Mouse (Mus musculus) kidney, embryonic 14.5 days (tissue): ENCODE results near the gene Insr. TPM values are rescaled to one million over a fixed set of nuclear protein-coding genes. Genes with fewer than 3 reads are reported as not detected.
"Not testable (repeated sequence)": the region's sequence is repeated elsewhere in the genome, so short reads cannot be mapped to it uniquely, and the experiment has no call there.

Experiments used
- ATAC-seq: fragments of 200-750 bp; cut with Nextera tagmentation; 2 replicates; pipeline ENCODE4 v1.8.0; 2017; ENCODE audit warnings: moderate number of reproducible peaks, mild to moderate bottlenecking, moderate TSS enrichment, moderate library complexity; ENCODE audit not compliant: low FRiP score, low TSS enrichment
- H3K27ac ChIP-seq: fragments of 300-500 bp; sonication (generic); 2 replicates; pipeline ENCODE4 v1.5.1; 2014; ENCODE audit warnings: low read depth, mild to moderate bottlenecking, low read length, moderate library complexity, mixed read lengths
- H3K27me3 ChIP-seq: fragments of 300-500 bp; sonication (generic); 2 replicates; pipeline ENCODE4 v1.6.1; 2014; ENCODE audit warnings: mild to moderate bottlenecking, low read length; ENCODE audit not compliant: control insufficient read depth, insufficient read depth
- H3K36me3 ChIP-seq: fragments of 300-500 bp; sonication (generic); 2 replicates; pipeline ENCODE4 v1.6.1; 2014; ENCODE audit warnings: low read length, mixed read lengths; ENCODE audit not compliant: control insufficient read depth, insufficient read depth
- H3K4me1 ChIP-seq: fragments of 300-500 bp; sonication (generic); 2 replicates; pipeline ENCODE4 v1.6.1; 2014; ENCODE audit warnings: low read length, mixed read lengths; ENCODE audit not compliant: control insufficient read depth, insufficient read depth
- H3K4me2 ChIP-seq: fragments of 300-500 bp; sonication (generic); replicated peaks from 2 replicates; pipeline ENCODE4 v1.6.1; 2014; ENCODE audit warnings: low read depth, mild to moderate bottlenecking, low read length
- H3K4me3 ChIP-seq: fragments of 300-500 bp; sonication (generic); 2 replicates; pipeline ENCODE4 v1.5.1; 2014; ENCODE audit warnings: mild to moderate bottlenecking, low read length
- H3K9ac ChIP-seq: fragments of 300-500 bp; sonication (generic); 2 replicates; pipeline ENCODE4 v1.6.1; 2014; ENCODE audit warnings: low read depth, mild to moderate bottlenecking, low read length, moderate library complexity
- H3K9me3 ChIP-seq: fragments of 300-500 bp; sonication (generic); 2 replicates; pipeline ENCODE4 v1.6.1; 2016; ENCODE audit warnings: low read length; ENCODE audit not compliant: control insufficient read depth
- WGBS: fragments of 180-500 bp; shearing (Covaris S2); extraction: QIAGEN DNeasy Blood & Tissue Kit; methylation state at CpG from one replicate; pipeline ENCODE4 v1.1.7; 2014; 5-methylcytosine and 5-hydroxymethylcytosine counted together
- polyA plus RNA-seq: library from polyadenylated mRNA; unstranded; fragments of >200 nt; fragmentation: Nextera tagmentation; extraction: Ambion mirVana; gene quantifications from 2 replicates; pipeline ENCODE4 v1.2.1, GENCODE M21; 2014

Gene Insr
- polyA plus RNA-seq, 1 experiment from 2014 or later, result 40.2 TPM

DNA sequence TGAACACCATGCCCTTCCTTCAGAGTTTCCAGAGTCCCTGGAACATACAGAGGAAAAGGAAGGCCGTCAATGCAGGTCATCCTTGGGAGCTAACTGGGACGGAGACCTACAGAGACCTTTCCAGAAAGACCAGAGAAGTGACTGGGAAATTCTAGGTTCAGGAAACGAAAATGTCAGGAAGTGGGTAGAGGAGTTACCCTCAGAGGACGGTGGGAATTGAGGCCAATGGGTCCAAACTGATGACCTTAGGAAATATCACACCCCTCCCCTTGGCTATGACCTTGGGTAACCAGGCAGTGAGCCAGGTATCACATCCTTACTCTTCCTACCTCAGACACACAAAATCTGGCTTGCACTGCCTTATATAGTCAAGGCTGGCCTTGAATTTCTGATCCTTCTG lies 32.1 kb upstream of the Insr start:
- WGBS, result 80% methylated on average over 4 of the region's 4 CpGs
- Histone ChIP-seq H3K9me3 (no peaks in the 10 kb centered on the region), H3K4me1 (no peaks in the 10 kb centered on the region), H3K27me3 (no peaks in the 10 kb centered on the region), H3K36me3 (no peaks in the 10 kb centered on the region), H3K27ac (no peak overlapping the region), H3K4me3 (no peak overlapping the region), H3K4me2 (no peak overlapping the region), H3K9ac (no peak overlapping the region)
- ATAC-seq, result no peak

DNA sequence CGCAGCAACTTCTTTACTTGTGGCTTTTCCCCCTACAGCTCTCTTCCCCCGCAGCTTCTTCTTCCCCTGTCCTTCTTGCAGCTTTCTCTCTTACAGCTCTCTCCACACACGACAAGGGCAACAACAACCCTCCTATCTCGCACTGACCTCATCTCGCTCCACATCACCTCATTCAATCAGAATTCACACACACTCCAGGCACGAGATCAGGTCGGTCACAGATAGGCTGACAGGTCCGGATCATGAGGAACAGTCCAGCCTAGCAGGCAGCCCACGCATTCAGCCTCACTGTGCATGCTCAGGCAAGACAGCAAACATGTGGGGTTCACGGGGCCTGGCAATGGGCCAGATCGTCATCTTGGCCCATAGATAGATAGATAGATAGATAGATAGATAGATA lies 30.2 kb upstream of the Insr start:
- 88% methylated on average over 11 of the region's 11 CpGs for WGBS
- no peak overlapping the region for H3K9ac ChIP-seq
- H3K4me3 ChIP-seq, result no peak overlapping the region
- H3K4me1 ChIP-seq, result no peaks in the 10 kb centered on the region
- no peak for ATAC-seq
- no peak overlapping the region for H3K27ac ChIP-seq
- no peaks in the 10 kb centered on the region for H3K36me3 ChIP-seq
- H3K4me2 ChIP-seq, result no peak overlapping the region
- peaks cover 3% of the 10 kb centered on the region; the same call in 1 of the 2 replicates for H3K9me3 ChIP-seq
- H3K27me3 ChIP-seq, result no peaks in the 10 kb centered on the region

DNA sequence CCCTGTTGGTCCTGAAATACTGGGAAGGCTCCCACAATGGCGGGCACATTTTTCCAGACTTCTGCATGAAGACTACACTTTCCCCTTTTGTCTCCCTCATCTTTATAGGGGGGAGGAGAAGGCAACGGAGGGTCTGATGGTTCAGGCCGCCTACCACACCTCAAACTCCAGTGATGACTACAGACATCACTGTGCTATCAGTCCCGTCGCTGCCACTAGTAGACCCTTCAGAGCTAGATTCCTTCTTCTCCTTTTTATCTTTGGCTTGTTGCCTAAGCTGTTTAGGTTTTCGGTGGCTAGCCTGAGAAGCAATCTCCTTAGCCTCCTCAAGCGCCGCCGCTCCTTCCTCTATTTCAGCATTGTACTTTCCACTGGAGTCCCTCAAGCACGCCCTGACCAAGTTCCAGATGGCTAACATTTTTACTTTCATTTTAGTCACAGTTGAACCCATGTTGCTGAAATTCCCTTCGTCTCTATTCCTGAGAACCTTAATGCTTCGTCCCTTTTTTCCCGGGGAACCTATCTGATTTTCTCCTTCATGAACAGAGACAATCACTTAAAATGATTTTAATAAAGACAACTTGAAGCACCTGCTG lies 28.9 kb upstream of the Insr start:
- not testable (repeated sequence) for H3K4me3 ChIP-seq, H3K9ac ChIP-seq, H3K27me3 ChIP-seq, H3K4me2 ChIP-seq, H3K4me1 ChIP-seq, H3K27ac ChIP-seq, ATAC-seq, H3K9me3 ChIP-seq, H3K36me3 ChIP-seq
- WGBS, result 90% methylated on average over 13 of the region's 13 CpGs

DNA sequence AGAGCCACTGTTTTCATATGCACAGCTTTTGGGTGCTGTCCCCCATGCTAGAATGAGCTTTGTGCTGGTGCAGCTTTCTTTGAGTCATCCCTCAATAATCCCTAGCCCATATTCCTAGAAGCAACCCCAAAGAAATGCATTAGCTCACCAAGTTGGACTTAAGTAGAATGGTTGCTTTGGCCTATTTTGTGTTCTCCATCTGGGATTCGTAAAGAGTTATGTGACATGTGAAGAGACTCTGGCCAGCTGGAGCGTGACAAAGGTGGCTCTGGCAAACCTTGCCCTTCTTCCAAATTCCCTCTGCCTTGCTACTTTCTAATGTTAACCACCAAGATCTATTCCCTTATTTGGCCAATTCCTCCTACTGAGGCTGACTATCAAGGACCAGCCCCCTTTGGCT lies 22.7 kb upstream of the Insr start:
- Histone ChIP-seq H3K27ac (no peak overlapping the region), H3K9me3 (peaks cover 3% of the 10 kb centered on the region; the same call in 1 of the 2 replicates), H3K9ac (no peak overlapping the region), H3K4me1 (no peaks in the 10 kb centered on the region), H3K4me2 (no peak overlapping the region), H3K4me3 (no peak overlapping the region), H3K36me3 (no peaks in the 10 kb centered on the region), H3K27me3 (no peaks in the 10 kb centered on the region)
- WGBS, result 59% methylated on average over 2 of the region's 2 CpGs
- no peak for ATAC-seq

GRCm38 (mm10) chr8:3299322-3299721 lies 19.9 kb upstream of the Insr start:
- Histone ChIP-seq H3K36me3 (no peaks in the 10 kb centered on the region), H3K4me3 (no peak overlapping the region), H3K4me1 (no peaks in the 10 kb centered on the region), H3K4me2 (no peak overlapping the region), H3K9me3 (no peaks in the 10 kb centered on the region), H3K27ac (no peak overlapping the region), H3K9ac (no peak overlapping the region), H3K27me3 (no peaks in the 10 kb centered on the region)
- ATAC-seq, result no peak
- 63% methylated on average over 5 of the region's 5 CpGs for WGBS

DNA sequence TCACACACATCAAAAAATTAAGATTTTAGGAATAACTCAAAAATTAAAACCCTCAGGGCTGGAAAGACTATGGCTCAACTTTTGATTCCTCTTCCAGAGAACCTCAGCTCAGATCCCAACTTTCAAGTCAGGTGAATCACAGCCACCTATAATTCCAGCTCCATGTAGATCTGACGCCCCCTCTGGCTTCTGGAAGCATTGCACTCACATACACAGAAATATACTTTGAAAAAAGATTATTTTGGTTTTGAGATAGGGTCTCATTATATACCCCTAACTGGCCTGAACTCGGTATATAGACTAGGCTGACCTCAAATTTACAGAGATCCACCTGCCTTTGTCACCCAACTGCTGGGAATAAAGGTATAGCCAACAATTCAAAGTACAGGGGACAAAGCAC lies 6.4 kb upstream of the Insr start:
- ATAC-seq, result no peak
- Histone ChIP-seq H3K4me2 (no peak overlapping the region), H3K27ac (no peak overlapping the region), H3K4me3 (no peak overlapping the region), H3K27me3 (no peaks in the 10 kb centered on the region), H3K36me3 (no peaks in the 10 kb centered on the region), H3K4me1 (no peaks in the 10 kb centered on the region), H3K9me3 (no peaks in the 10 kb centered on the region), H3K9ac (no peak overlapping the region)
- WGBS, result 44% methylated on average over 2 of the region's 2 CpGs

DNA sequence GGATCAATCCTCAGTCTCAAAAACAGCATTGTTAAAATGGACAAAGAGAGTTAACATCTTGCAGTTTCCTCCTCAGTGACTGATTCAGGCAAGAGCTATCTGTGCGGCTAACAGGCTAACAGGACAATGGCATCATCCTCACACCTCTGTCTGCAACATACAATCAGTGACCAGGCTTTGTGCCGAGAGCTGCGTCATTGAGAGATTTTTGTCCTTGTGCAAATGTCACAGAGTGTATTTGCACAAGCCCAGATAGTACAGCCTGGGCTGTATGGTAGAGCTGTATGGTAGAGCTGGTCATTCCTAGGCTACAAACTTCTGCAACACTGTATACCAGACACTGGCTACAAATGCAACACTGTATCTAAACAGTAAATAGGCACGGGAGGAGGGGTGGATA lies 5.2 kb upstream of the Insr start:
- Histone ChIP-seq H3K4me3 (no peak overlapping the region), H3K9me3 (no peaks in the 10 kb centered on the region), H3K4me1 (0 out of 2 replicates have a peak, but pooled peaks cover 3% of the 10 kb centered on the region), H3K9ac (no peak overlapping the region), H3K27ac (no peak overlapping the region), H3K36me3 (no peaks in the 10 kb centered on the region), H3K27me3 (no peaks in the 10 kb centered on the region), H3K4me2 (no peak overlapping the region)
- ATAC-seq, result no peak
- WGBS, result 75% methylated on average over 4 of the region's 4 CpGs

DNA sequence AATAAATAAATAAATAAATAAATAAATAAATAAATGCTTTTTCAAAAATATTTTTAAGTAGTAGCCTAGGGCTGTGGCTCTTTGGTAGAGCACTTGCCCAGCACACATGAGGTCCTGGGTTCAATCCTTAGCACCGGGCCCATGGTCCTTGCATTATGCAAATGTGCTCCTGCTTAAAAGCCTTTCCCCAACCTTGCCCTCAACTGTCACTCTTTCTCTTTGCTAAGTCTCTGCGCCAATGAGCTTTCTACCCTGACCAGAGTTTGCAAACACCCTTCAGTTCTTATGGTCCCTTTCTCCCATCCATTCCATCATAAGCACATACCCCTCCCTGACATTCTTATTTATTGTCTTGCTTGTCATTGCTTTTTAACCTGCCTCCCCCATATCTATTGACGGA lies 1.9 kb upstream of the Insr start:
- H3K4me3 ChIP-seq, result no peak overlapping the region
- H3K27me3 ChIP-seq, result no peaks in the 10 kb centered on the region
- H3K9ac ChIP-seq, result no peak overlapping the region
- H3K36me3 ChIP-seq, result no peaks in the 10 kb centered on the region
- no peak overlapping the region for H3K27ac ChIP-seq
- H3K9me3 ChIP-seq, result no peaks in the 10 kb centered on the region
- ATAC-seq, result no peak
- H3K4me1 ChIP-seq, result peaks cover 7% of the 10 kb centered on the region; the same call in 1 of the 2 replicates
- WGBS, result 79% methylated on average over 3 of the region's 3 CpGs
- no peak overlapping the region for H3K4me2 ChIP-seq

GRCm38 (mm10) chr8:3280266-3280910 lies 971 bp upstream of the Insr start:
- no peak overlapping the region; the same call in 1 of the 2 replicates for H3K9ac ChIP-seq
- peak overlapping the region; percentile 56 for H3K4me2 ChIP-seq
- no peak overlapping the region for H3K27ac ChIP-seq
- H3K27me3 ChIP-seq, result no peaks in the 10 kb centered on the region
- WGBS, result 40% methylated on average over 11 of the region's 11 CpGs
- no peaks in the 10 kb centered on the region for H3K9me3 ChIP-seq
- H3K36me3 ChIP-seq, result no peaks in the 10 kb centered on the region
- peak overlapping the region; percentile 68 for H3K4me3 ChIP-seq
- peaks cover 7% of the 10 kb centered on the region; the same call in 1 of the 2 replicates for H3K4me1 ChIP-seq
- ATAC-seq, result no peak
